Comparison of ENCODE assay signal across 15 mouse cellular contexts in the genomic region with DNA sequence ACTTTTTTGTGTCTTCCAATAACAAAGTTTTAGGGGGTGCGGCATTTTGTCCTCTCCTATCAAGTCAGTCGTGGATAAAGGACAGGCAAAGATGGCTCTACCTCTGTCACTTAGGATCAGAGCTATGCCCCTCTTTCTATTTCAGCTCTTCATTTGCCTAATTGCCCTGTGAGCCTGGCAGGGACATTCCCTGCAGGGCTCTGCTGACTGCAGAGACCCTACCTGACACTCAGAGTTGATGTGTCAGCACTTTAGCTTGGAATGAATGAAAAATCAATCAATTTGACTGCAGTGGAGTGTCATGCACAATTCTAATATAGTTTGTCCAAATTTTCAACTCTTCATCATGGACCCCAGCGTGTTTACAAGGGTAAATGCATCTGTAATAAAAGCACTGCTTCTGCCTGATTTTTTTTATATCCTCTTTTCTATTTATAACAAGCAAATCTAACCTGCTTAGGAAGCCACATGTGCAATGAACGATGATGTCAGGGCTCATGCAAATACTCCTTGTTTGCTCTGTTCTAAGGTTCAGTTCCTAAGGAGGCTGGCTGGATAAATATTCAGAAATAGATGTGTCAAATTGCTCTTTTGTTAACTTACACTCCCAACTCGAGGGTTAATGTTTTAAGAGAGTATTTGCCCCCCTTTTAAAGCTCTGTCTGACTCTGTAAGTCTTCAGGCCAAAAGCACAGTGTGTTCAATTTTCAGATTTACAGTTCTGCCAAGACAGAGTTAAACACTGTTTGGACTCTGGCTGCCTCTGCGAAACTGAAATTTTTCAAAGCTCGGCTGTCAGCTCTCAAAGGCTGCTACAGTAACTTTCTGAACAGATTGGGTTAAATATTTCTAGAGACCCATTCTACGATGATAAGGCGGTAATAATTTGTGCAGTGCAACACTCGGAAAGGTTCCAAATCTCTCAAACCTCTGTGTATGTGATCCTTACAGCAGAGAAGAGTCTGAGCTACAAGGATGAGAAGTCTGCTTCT. TPM values are rescaled to one million over a fixed set of nuclear protein-coding genes. Genes with fewer than 3 reads are reported as not detected.
DNase-seq lines count a peak whose midpoint lies in the region; ATAC-seq and TF ChIP-seq lines count a peak whose summit lies in the region.
"Had no signal": no experiment of that assay in that cellular context is flagged by ENCODE, and none has a peak within 500 bp of the region (broad histone marks: within the 10 kb centered on the region; RNA-seq: fewer than 3 reads in every experiment).

No protein-coding gene starts in this region.

- no peaks in the 10 kb centered on the region for H3K27me3 ChIP-seq in kidney, embryonic 14.5 days (ENCODE audit: control insufficient read depth, insufficient read depth, low read length)
- H3K27me3 ChIP-seq in lung, embryonic 15.5 days, result no peaks in the 10 kb centered on the region
- H3K27me3 ChIP-seq in hindbrain, embryonic 10.5 days (ENCODE audit: insufficient read depth, poor library complexity, severe bottlenecking), result no peaks in the 10 kb centered on the region
- H3K27me3 ChIP-seq in hindbrain, postnatal 0 days (ENCODE audit: insufficient read depth, low read length), result no peaks in the 10 kb centered on the region
- H3K27me3 ChIP-seq: embryonic facial prominence, embryonic 13.5 days; forebrain, embryonic 13.5 days had no signal

- DNase-seq in kidney, postnatal 25 days, result no peak
- DNase-seq in lung, adult 18-20 months, result no peak
- DNase-seq in brain, embryonic 14.5 days (ENCODE audit: low read depth), result peak; percentile 15
- peak; percentile 4 for DNase-seq in mesoderm, embryonic 11.5 days (ENCODE audit: low read depth, low spot score)
- no peak for DNase-seq in hindbrain, embryonic 10.5 days (ENCODE audit: low spot score)
- no peak for DNase-seq in hindbrain, postnatal 0 days (ENCODE audit: low spot score)
- DNase-seq: adrenal gland, postnatal 25 days; cerebellum, postnatal 36 days; gastrocnemius, adult 2 months; heart, postnatal 4 days; thymus, postnatal 36 days had no signal

- no peak overlapping the region; the same call in 1 of the 2 replicates for H3K27ac ChIP-seq in kidney, embryonic 14.5 days (ENCODE audit: low read depth, low read length)
- H3K27ac ChIP-seq in lung, embryonic 15.5 days, result peak overlapping the region; percentile 50
- H3K27ac ChIP-seq in hindbrain, embryonic 10.5 days, result no peak overlapping the region
- H3K27ac ChIP-seq in hindbrain, postnatal 0 days, result no peak overlapping the region
- H3K27ac ChIP-seq: embryonic facial prominence, embryonic 13.5 days; forebrain, embryonic 13.5 days; gastrocnemius, adult 2 months had no signal

- ATAC-seq in kidney, embryonic 14.5 days (ENCODE audit: low FRiP score, low TSS enrichment), result no peak; the same call in 1 of the 2 replicates
- peak; percentile 42; the same call in 1 of the 2 replicates for ATAC-seq in lung, embryonic 15.5 days (ENCODE audit: borderline replicate concordance, extremely low read depth, low FRiP score, low TSS enrichment)
- no peak for ATAC-seq in hindbrain, postnatal 0 days
- ATAC-seq: forebrain, embryonic 13.5 days had no signal

- H3K9ac ChIP-seq in kidney, embryonic 14.5 days (ENCODE audit: low read depth, low read length), result no peak overlapping the region
- H3K9ac ChIP-seq in lung, embryonic 15.5 days, result no peak overlapping the region
- H3K9ac ChIP-seq in hindbrain, postnatal 0 days (replicated peaks; ENCODE audit: low read length), result no peak overlapping the region
- H3K9ac ChIP-seq: embryonic facial prominence, embryonic 13.5 days; forebrain, embryonic 13.5 days had no signal

- no peak for TF ChIP-seq POLR2A in brain, embryonic 14.5 days (IDR thresholded peaks at IDR 0.05; ENCODE audit: borderline replicate concordance, extremely low read depth, insufficient read depth, insufficient read length, poor library complexity, severe bottlenecking)

- no peaks in the 10 kb centered on the region for H3K9me3 ChIP-seq in kidney, embryonic 14.5 days (ENCODE audit: control insufficient read depth, low read length)
- no peaks in the 10 kb centered on the region for H3K9me3 ChIP-seq in lung, embryonic 15.5 days
- no peaks in the 10 kb centered on the region for H3K9me3 ChIP-seq in hindbrain, embryonic 10.5 days
- no peaks in the 10 kb centered on the region for H3K9me3 ChIP-seq in hindbrain, postnatal 0 days (ENCODE audit: low read length)
- H3K9me3 ChIP-seq: embryonic facial prominence, embryonic 13.5 days; forebrain, embryonic 13.5 days had no signal

- no peak for TF ChIP-seq CTCF in brain, embryonic 14.5 days (IDR thresholded peaks at IDR 0.05; ENCODE audit: borderline replicate concordance, extremely low read depth, insufficient read depth, insufficient read length)
- TF ChIP-seq CTCF in hindbrain, postnatal 0 days (IDR thresholded peaks at IDR 0.05; ENCODE audit: low read depth), result no peak

- H3K36me3 ChIP-seq in kidney, embryonic 14.5 days (ENCODE audit: control insufficient read depth, insufficient read depth, low read length), result no peaks in the 10 kb centered on the region
- H3K36me3 ChIP-seq in lung, embryonic 15.5 days, result no peaks in the 10 kb centered on the region
- no peaks in the 10 kb centered on the region for H3K36me3 ChIP-seq in hindbrain, embryonic 10.5 days
- H3K36me3 ChIP-seq in hindbrain, postnatal 0 days (ENCODE audit: insufficient read depth, low read length), result no peaks in the 10 kb centered on the region
- H3K36me3 ChIP-seq: embryonic facial prominence, embryonic 13.5 days had no signal

- 50% methylated on average over 10 of the region's 10 CpGs for WGBS in kidney, embryonic 14.5 days
- WGBS in lung, embryonic 15.5 days, result 32% methylated on average over 10 of the region's 10 CpGs
- 73% methylated on average over 10 of the region's 10 CpGs for WGBS in hindbrain, embryonic 10.5 days
- 60% methylated on average over 10 of the region's 10 CpGs for WGBS in hindbrain, postnatal 0 days

- 0 out of 2 replicates have a peak, but pooled peaks cover 3% of the 10 kb centered on the region for H3K4me1 ChIP-seq in kidney, embryonic 14.5 days (ENCODE audit: control insufficient read depth, insufficient read depth, low read length)
- peaks cover 23% of the 10 kb centered on the region for H3K4me1 ChIP-seq in lung, embryonic 15.5 days
- H3K4me1 ChIP-seq in hindbrain, embryonic 10.5 days (replicated peaks), result no peaks in the 10 kb centered on the region
- H3K4me1 ChIP-seq in hindbrain, postnatal 0 days (ENCODE audit: insufficient read depth, low read length), result no peaks in the 10 kb centered on the region
- H3K4me1 ChIP-seq: forebrain, embryonic 13.5 days had no signal

- H3K4me2 ChIP-seq in kidney, embryonic 14.5 days (replicated peaks; ENCODE audit: low read depth, low read length), result peak overlapping the region; percentile 10; the same call in 1 of the 2 replicates
- H3K4me2 ChIP-seq in lung, embryonic 15.5 days, result peak overlapping the region; percentile 35
- no peak overlapping the region for H3K4me2 ChIP-seq in hindbrain, postnatal 0 days (ENCODE audit: low read depth, low read length)
- H3K4me2 ChIP-seq: embryonic facial prominence, embryonic 13.5 days; forebrain, embryonic 13.5 days had no signal

- H3K4me3 ChIP-seq in kidney, embryonic 14.5 days (ENCODE audit: low read length), result no peak overlapping the region; the same call in 1 of the 2 replicates
- peak overlapping the region; percentile 11; the same call in 1 of the 2 replicates for H3K4me3 ChIP-seq in lung, embryonic 15.5 days
- H3K4me3 ChIP-seq in hindbrain, embryonic 10.5 days, result no peak overlapping the region
- H3K4me3 ChIP-seq in hindbrain, postnatal 0 days (ENCODE audit: low read length), result no peak overlapping the region
- H3K4me3 ChIP-seq: embryonic facial prominence, embryonic 13.5 days; forebrain, embryonic 13.5 days; gastrocnemius, adult 2 months had no signal

RNA-seq across cellular contexts. Expression of gene Hapln1, which starts 44.4 kb away (rescaled TPM):
- 8.9 and 12.8 TPM in 2 replicates for polyA plus RNA-seq in kidney, embryonic 14.5 days (2014; fragmentation: Nextera tagmentation; extraction: Ambion mirVana)
- polyA plus RNA-seq in lung, embryonic 15.5 days (2015; fragmentation: Nextera tagmentation; extraction: Ambion mirVana), result 20.4 and 21.3 TPM in 2 replicates
- polyA plus RNA-seq in brain, embryonic 14.5 days (2012; rRNA removed), result 0.33 and 0.57 TPM in 2 replicates
- 16.9 and 22.7 TPM in 2 replicates for polyA plus RNA-seq in hindbrain, embryonic 10.5 days (2016; fragmentation: Nextera tagmentation; extraction: Ambion mirVana)
- 1.6 and 3.0 TPM in 2 replicates for total RNA-seq in hindbrain, postnatal 0 days (2014; rRNA removed)
- polyA plus RNA-seq in hindbrain, postnatal 0 days (2015; fragmentation: Nextera tagmentation; extraction: Ambion mirVana), result 1.6 and 2.1 TPM in 2 replicates

Comparison
In these comparisons a context has a peak if more than half of its experiments do, and no peak if none do; other contexts are left out.
1. DNase-seq: peak in brain, embryonic 14.5 days (single experiment) and mesoderm, embryonic 11.5 days (single experiment); none in kidney, postnatal 25 days (0 of 2), lung, adult 18-20 months (0 of 2), hindbrain, embryonic 10.5 days (single experiment) and hindbrain, postnatal 0 days (single experiment).